Mouse (Mus musculus) thymus, adult 2 months (tissue): ENCODE results near the gene Dad1. TPM values are rescaled to one million over a fixed set of nuclear protein-coding genes. Genes with fewer than 3 reads are reported as not detected.

Experiments
- DNase-seq: peaks from one replicate; pipeline ENCODE4 v3.0.0; 2021
- H3K27ac ChIP-seq: fragments of 200-500 bp; 2 replicates; pipeline ENCODE4 v1.5.1; 2012; ENCODE audit warnings: low read length, control low read depth; ENCODE audit not compliant: control insufficient read depth, insufficient read depth
- H3K27me3 ChIP-seq: fragments of 200-500 bp; 2 replicates; pipeline ENCODE4 v1.6.1; 2012; ENCODE audit warnings: mild to moderate bottlenecking, low read length, moderate library complexity, mixed read lengths; ENCODE audit not compliant: control insufficient read depth, insufficient read depth
- H3K36me3 ChIP-seq: fragments of 200-500 bp; 2 replicates; pipeline ENCODE4 v1.6.1; 2012; ENCODE audit warnings: mild to moderate bottlenecking, low read length, moderate library complexity; ENCODE audit not compliant: control insufficient read depth, insufficient read depth
- H3K4me1 ChIP-seq: fragments of 200-500 bp; replicated peaks from 2 replicates; pipeline ENCODE4 v1.6.1; 2012; ENCODE audit warnings: low read length; ENCODE audit not compliant: control insufficient read depth, insufficient read depth
- H3K4me3 ChIP-seq: fragments of 200-500 bp; 2 replicates; pipeline ENCODE4 v1.5.1; 2012; ENCODE audit warnings: mild to moderate bottlenecking, low read length, control low read depth, moderate library complexity; ENCODE audit not compliant: control insufficient read depth, insufficient read depth
- CTCF ChIP-seq: fragments of 200-500 bp; IDR thresholded peaks from 2 replicates; pipeline ENCODE4 v1.5.1; 2012; ENCODE audit warnings: mild to moderate bottlenecking, control low read depth, low read length, moderate library complexity, borderline replicate concordance; ENCODE audit not compliant: control insufficient read depth, poor library complexity, insufficient read depth; ENCODE audit errors: extremely low read depth
- POLR2A ChIP-seq: fragments of 200-500 bp; IDR thresholded peaks from 2 replicates; pipeline ENCODE4 v1.6.1; 2012; ENCODE audit warnings: mild to moderate bottlenecking, low read length, control low read depth, moderate library complexity; ENCODE audit not compliant: control insufficient read depth, poor library complexity, insufficient read depth; ENCODE audit errors: extremely low read depth
- WGBS: fragments of 180-500 bp; shearing (Covaris S2); methylation state at CpG from one replicate; pipeline ENCODE4 v1.1.7; 2018; 5-methylcytosine and 5-hydroxymethylcytosine counted together
- polyA plus RNA-seq: library from polyadenylated mRNA; depleted of rRNA; stranded (reverse); fragments of >200 nt; gene quantifications from 2 replicates; pipeline ENCODE4 v1.2.3, GENCODE M21; 2012

Dad1 gene
- polyA plus RNA-seq, 1 experiment, result 641 TPM

DNA sequence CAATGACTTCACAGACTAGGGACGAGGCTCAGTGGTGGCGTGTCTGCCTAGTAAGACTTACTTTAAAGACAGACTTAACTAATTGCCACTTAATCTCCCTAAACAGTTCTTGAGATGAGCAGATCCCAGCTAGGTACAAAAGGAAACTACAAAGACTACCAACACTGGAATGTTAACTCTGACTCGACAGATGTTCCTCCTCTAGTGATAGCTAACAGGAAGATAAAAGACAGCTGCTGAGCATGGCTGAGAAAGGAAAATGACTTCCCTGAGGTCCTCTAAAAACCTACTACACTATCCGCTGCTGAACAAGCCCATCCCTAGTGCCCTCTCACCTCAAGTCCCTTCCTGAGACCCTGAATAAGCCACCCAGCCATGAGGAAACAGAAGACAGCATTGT is 3.8 kb downstream of the Dad1 start:
- H3K27ac ChIP-seq, result no peak overlapping the region
- TF ChIP-seq CTCF (no peak), POLR2A (no peak)
- 78% methylated on average over 4 of the region's 4 CpGs for WGBS
- H3K4me1 ChIP-seq, result peaks cover 8% of the 10 kb centered on the region
- H3K27me3 ChIP-seq, result no peaks in the 10 kb centered on the region
- no peak for DNase-seq
- H3K36me3 ChIP-seq, result peaks cover 5% of the 10 kb centered on the region; the same call in 1 of the 2 replicates
- no peak overlapping the region for H3K4me3 ChIP-seq

DNA sequence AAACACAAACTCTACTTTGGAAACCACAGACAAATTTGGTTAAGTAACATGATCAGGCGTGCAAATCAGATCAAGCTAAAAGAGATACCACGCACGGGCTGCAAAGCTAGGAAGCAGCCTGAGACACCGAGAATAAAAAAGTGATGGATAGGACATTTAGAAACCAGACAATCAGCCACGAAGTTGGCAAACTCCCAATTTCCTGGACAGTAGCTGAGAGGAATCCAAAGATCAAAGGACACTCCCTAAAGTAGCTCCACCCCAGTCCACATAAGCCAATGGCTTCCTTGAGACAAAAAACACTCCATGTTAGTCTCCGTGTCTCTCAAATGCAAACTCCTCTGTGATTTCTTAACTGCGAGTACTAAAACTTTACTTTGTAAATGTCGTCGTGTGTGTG is 4.6 kb downstream of the Dad1 start:
- no peak overlapping the region for H3K4me3 ChIP-seq
- WGBS, result 85% methylated on average over 9 of the region's 9 CpGs
- peaks cover 8% of the 10 kb centered on the region for H3K4me1 ChIP-seq
- no peaks in the 10 kb centered on the region for H3K27me3 ChIP-seq
- no peak for TF ChIP-seq CTCF
- TF ChIP-seq POLR2A, result no peak
- DNase-seq, result no peak
- no peak overlapping the region for H3K27ac ChIP-seq
- peaks cover 5% of the 10 kb centered on the region; the same call in 1 of the 2 replicates for H3K36me3 ChIP-seq

DNA sequence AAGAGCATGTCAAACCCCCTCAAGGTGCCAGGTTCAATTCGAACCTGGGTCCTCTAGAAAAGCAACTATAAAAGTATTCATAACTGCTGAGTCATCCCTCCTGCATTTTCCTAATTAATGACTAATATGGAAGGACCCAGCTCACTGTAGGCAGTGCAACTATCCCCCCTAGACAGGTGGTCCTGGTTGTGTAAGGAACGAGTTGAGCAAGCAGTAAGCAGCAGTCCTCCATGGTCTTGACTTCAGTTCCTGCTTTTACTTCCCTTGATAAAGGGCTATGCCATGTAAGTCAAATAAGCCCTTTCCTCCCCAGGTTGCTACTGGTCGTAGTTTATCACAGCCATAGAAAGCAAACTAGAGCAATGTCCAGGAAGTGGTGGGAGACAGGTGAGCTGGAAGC is 7.7 kb downstream of the Dad1 start:
- peaks cover 22% of the 10 kb centered on the region for H3K36me3 ChIP-seq
- H3K27ac ChIP-seq, result no peak overlapping the region
- 94% methylated on average over 3 of the region's 3 CpGs for WGBS
- DNase-seq, result no peak
- TF ChIP-seq CTCF, result no peak
- no peak for TF ChIP-seq POLR2A
- peaks cover 8% of the 10 kb centered on the region for H3K4me1 ChIP-seq
- no peaks in the 10 kb centered on the region for H3K27me3 ChIP-seq
- H3K4me3 ChIP-seq, result no peak overlapping the region

DNA sequence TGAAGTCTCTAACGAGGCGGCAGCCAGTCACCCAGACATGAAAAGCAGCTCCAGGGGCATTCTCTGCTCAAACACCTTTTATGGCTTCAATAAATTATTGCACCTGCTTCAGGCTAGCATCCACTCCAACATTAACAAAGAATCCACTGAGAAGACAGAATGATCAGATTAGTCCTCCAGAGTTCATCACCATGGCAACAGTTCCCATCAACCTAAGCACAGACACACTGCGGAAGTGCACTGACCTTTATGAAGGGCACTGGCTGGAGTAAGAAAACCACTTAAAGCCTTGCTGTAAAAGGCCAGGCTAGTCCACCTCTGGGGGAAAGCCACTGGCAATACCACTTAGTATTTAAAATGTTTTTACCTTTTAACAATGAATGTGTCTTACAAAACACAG is 9.7 kb downstream of the Dad1 start:
- TF ChIP-seq CTCF (no peak), POLR2A (no peak)
- Histone ChIP-seq H3K4me1 (no peaks in the 10 kb centered on the region), H3K27me3 (no peaks in the 10 kb centered on the region), H3K36me3 (peaks cover 30% of the 10 kb centered on the region), H3K27ac (no peak overlapping the region), H3K4me3 (no peak overlapping the region)
- 94% methylated on average over 3 of the region's 3 CpGs for WGBS
- DNase-seq, result no peak

DNA sequence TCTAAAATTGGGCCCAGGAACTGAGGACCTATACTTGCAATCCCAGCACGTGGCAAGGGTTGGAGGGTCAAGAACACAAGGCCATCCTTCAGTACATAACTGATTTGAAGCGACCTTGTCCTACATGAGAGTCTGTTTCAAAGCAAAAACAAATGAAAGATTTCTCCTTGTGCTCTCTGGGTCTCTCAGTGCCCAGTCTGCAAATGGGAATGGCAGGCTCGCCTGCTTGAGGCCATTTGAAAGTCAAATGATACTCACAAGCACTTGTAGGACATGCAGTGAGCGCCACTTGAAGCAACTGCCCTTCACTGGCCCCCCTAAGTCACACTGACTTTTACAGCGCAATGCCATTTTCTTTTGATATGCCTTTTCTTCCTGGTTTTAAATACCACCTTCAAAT is 13.4 kb downstream of the Dad1 start:
- WGBS, result 96% methylated on average over 5 of the region's 5 CpGs
- Histone ChIP-seq H3K36me3 (peaks cover 28% of the 10 kb centered on the region), H3K27me3 (no peaks in the 10 kb centered on the region), H3K4me3 (no peak overlapping the region), H3K27ac (no peak overlapping the region), H3K4me1 (peaks cover 24% of the 10 kb centered on the region)
- TF ChIP-seq POLR2A (no peak), CTCF (no peak)
- no peak for DNase-seq

DNA sequence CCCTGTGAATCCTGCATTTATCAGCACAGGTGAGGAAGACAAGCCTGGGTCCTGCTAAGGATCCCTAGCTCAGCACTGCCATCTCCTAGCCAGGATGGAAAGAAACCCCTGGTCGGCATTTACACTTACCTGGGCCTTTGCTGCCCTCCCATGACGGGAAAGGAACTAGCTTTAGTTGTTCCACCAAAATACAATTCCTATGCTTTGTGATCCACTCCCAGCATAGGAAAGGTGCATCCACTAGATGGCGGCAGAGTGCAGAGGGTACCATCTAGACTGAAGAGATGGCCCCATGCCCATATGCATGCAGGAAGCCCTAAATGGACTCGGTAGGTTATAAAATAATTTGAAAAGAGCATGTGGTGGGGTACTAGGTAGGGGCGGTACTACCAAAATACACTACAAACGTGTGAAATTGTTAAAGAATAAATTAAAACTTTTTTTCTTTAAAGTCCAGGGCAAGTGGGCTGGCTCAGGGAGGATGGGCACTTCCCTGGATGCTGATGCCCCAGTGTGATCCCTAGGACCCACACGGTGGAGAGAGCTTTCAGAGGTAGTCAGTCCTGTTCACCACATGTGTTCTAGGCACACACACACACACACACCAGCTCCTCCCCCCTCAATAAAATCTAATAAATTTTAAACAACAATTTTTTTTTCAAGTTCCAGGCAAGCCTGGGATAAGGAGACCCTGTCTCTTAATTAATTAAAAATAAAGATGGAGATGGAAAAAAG is 14.7 kb downstream of the Dad1 start:
- H3K27ac ChIP-seq, result peak overlapping the region; percentile 76
- peaks cover 38% of the 10 kb centered on the region for H3K4me1 ChIP-seq
- WGBS, result 26% methylated on average over 7 of the region's 7 CpGs
- no peak overlapping the region for H3K4me3 ChIP-seq
- no peaks in the 10 kb centered on the region for H3K27me3 ChIP-seq
- peaks cover 30% of the 10 kb centered on the region for H3K36me3 ChIP-seq
- TF ChIP-seq CTCF (no peak), POLR2A (no peak)
- DNase-seq, result peak; percentile 96
